Mouse (Mus musculus): ENCODE measurements around the gene Bsnd. TPM values are rescaled to one million over a fixed set of nuclear protein-coding genes. Genes with fewer than 3 reads are reported as not detected.

Gene Bsnd
- polyA plus RNA-seq, 1 experiment from 2014 or later = 0.65 TPM

GRCm38 (mm10) chr4:106483831-106484230, 8.3 kb downstream of the Bsnd start:
- no peaks in the 10 kb centered on the region for H3K27me3 ChIP-seq
- DNase-seq (ENCODE audit: low read depth, low spot score) (no peak), ATAC-seq (no peak)
- in situ Hi-C loops (cut with MboI; ENCODE audit: low pct_unique_long_range_greater_than_20kb) = no loop called here
- no peak for TF ChIP-seq CTCF (IDR thresholded peaks at IDR 0.05)
- ChIA-PET POLR2A (no interaction called here), CTCF (interaction anchor here (1.4 to 1.9 kb wide), 2 partner anchors 10 to 46 kb away, joined by 4 to 6 read pairs; no protein-coding TSS in a partner anchor)

GRCm38 (mm10) chr4:106483215-106483727, 8.8 kb downstream of the Bsnd start:
- H3K27me3 ChIP-seq = no peaks in the 10 kb centered on the region
- no peak for TF ChIP-seq CTCF (IDR thresholded peaks at IDR 0.05)
- ChIA-PET CTCF (interaction anchor here (1.4 kb wide), 1 partner anchor 9 kb away, joined by 4 read pairs; no protein-coding TSS in a partner anchor), POLR2A (no interaction called here)
- no peak for DNase-seq (ENCODE audit: low read depth, low spot score)
- no peak for ATAC-seq
- in situ Hi-C loops (cut with MboI; ENCODE audit: low pct_unique_long_range_greater_than_20kb) = no loop called here

- DNase-seq (ENCODE audit: low read depth, low spot score) (no peak), ATAC-seq (no peak)
- no peak for TF ChIP-seq CTCF (IDR thresholded peaks at IDR 0.05)
- ChIA-PET POLR2A (interaction anchor here (0.9 to 2.1 kb wide), 4 partner anchors 8 to 47 kb away, joined by 3 to 5 read pairs (median 4); no protein-coding TSS in a partner anchor), CTCF (interaction anchor here (1.6 to 3.8 kb wide), 3 partner anchors 15 to 49 kb away, joined by 4 to 18 read pairs (median 5); no protein-coding TSS in a partner anchor)
- in situ Hi-C loops (cut with MboI; ENCODE audit: low pct_unique_long_range_greater_than_20kb) = no loop called here
- H3K27me3 ChIP-seq = no peaks in the 10 kb centered on the region
These were observed 11.5 kb downstream of the Bsnd start for GRCm38 (mm10) chr4:106480545-106480944.

GRCm38 (mm10) chr4:106474241-106474640, 17.8 kb downstream of the Bsnd start:
- no peak for TF ChIP-seq CTCF (IDR thresholded peaks at IDR 0.05)
- CTCF ChIA-PET = interaction anchor here (0.6 to 8.1 kb wide), 12 partner anchors 10 to 60 kb away, joined by 3 to 127 read pairs (median 4); no protein-coding TSS in a partner anchor
- POLR2A ChIA-PET = interaction anchor here (1.3 kb wide), 1 partner anchor 54 kb away, joined by 4 read pairs; no protein-coding TSS in a partner anchor
- no peaks in the 10 kb centered on the region for H3K27me3 ChIP-seq
- DNase-seq (ENCODE audit: low read depth, low spot score) (no peak), ATAC-seq (no peak)
- in situ Hi-C loops (cut with MboI; ENCODE audit: low pct_unique_long_range_greater_than_20kb) = loop anchor here (5.0 kb wide), 1 partner anchor 233 kb away; no protein-coding TSS in a partner anchor

GRCm38 (mm10) chr4:106472335-106472734, 19.7 kb downstream of the Bsnd start:
- no peaks in the 10 kb centered on the region for H3K27me3 ChIP-seq
- CTCF ChIA-PET = interaction anchor here (0.6 to 8.1 kb wide), 18 partner anchors 9 to 73 kb away, joined by 3 to 127 read pairs (median 3); no protein-coding TSS in a partner anchor
- peak; percentile 77 for TF ChIP-seq CTCF (IDR thresholded peaks at IDR 0.05)
- POLR2A ChIA-PET = no interaction called here
- peak; percentile 39 for ATAC-seq
- in situ Hi-C loops (cut with MboI; ENCODE audit: low pct_unique_long_range_greater_than_20kb) = loop anchor here (5.0 kb wide), 1 partner anchor 235 kb away; no protein-coding TSS in a partner anchor
- peak; percentile 56 for DNase-seq (ENCODE audit: low read depth, low spot score)

GRCm38 (mm10) chr4:106470921-106471320, 21.2 kb downstream of the Bsnd start:
- H3K27me3 ChIP-seq = no peaks in the 10 kb centered on the region
- no peak for TF ChIP-seq CTCF (IDR thresholded peaks at IDR 0.05)
- ATAC-seq (no peak), DNase-seq (ENCODE audit: low read depth, low spot score) (no peak)
- in situ Hi-C loops (cut with MboI; ENCODE audit: low pct_unique_long_range_greater_than_20kb) = loop anchor here (5.0 kb wide), 1 partner anchor 236 kb away; no protein-coding TSS in a partner anchor
- ChIA-PET CTCF (interaction anchor here (8.1 kb wide), 1 partner anchor 57 kb away, joined by 127 read pairs; no protein-coding TSS in a partner anchor), POLR2A (no interaction called here)

GRCm38 (mm10) chr4:106467420-106468110, 24.5 kb downstream of the Bsnd start:
- in situ Hi-C loops (cut with MboI; ENCODE audit: low pct_unique_long_range_greater_than_20kb) = no loop called here
- POLR2A ChIA-PET = no interaction called here
- DNase-seq (ENCODE audit: low read depth, low spot score) (no peak), ATAC-seq (no peak)
- TF ChIP-seq CTCF (IDR thresholded peaks at IDR 0.05) = no peak
- H3K27me3 ChIP-seq = no peaks in the 10 kb centered on the region
- CTCF ChIA-PET = interaction anchor here (1.1 kb wide), 1 partner anchor 62 kb away, joined by 7 read pairs; no protein-coding TSS in a partner anchor

GRCm38 (mm10) chr4:106463174-106463801, 28.8 kb downstream of the Bsnd start:
- no peak for DNase-seq (ENCODE audit: low read depth, low spot score)
- H3K27me3 ChIP-seq = no peaks in the 10 kb centered on the region
- no peak for TF ChIP-seq CTCF (IDR thresholded peaks at IDR 0.05)
- CTCF ChIA-PET = interaction anchor here (0.9 kb wide), 1 partner anchor 10 kb away, joined by 3 read pairs; no protein-coding TSS in a partner anchor
- POLR2A ChIA-PET = interaction anchor here (0.5 kb wide), 1 partner anchor 130 kb away, joined by 3 read pairs; no protein-coding TSS in a partner anchor
- in situ Hi-C loops (cut with MboI; ENCODE audit: low pct_unique_long_range_greater_than_20kb) = no loop called here
- ATAC-seq = no peak

GRCm38 (mm10) chr4:106462524-106462923, 29.6 kb downstream of the Bsnd start:
- CTCF ChIA-PET = interaction anchor here (0.9 to 2.5 kb wide), 2 partner anchors 10 kb away, joined by 3 to 10 read pairs; no protein-coding TSS in a partner anchor

GRCm38 (mm10) chr4:106462016-106462415, 30.1 kb downstream of the Bsnd start:
- CTCF ChIA-PET = interaction anchor here (0.6 to 2.5 kb wide), 2 partner anchors 10 to 18 kb away, joined by 3 to 10 read pairs; no protein-coding TSS in a partner anchor
- no peak for ATAC-seq
- TF ChIP-seq CTCF (IDR thresholded peaks at IDR 0.05) = no peak
- in situ Hi-C loops (cut with MboI; ENCODE audit: low pct_unique_long_range_greater_than_20kb) = no loop called here
- no peak for DNase-seq (ENCODE audit: low read depth, low spot score)
- POLR2A ChIA-PET = interaction anchor here (0.7 to 0.9 kb wide), 2 partner anchors 30 to 51 kb away, joined by 3 read pairs; no protein-coding TSS in a partner anchor
- no peaks in the 10 kb centered on the region for H3K27me3 ChIP-seq

More at GRCm38 (mm10) chr4:106462524-106462923, 29.6 kb downstream of the Bsnd start:
- TF ChIP-seq CTCF (IDR thresholded peaks at IDR 0.05) = no peak
- no peaks in the 10 kb centered on the region for H3K27me3 ChIP-seq
- in situ Hi-C loops (cut with MboI; ENCODE audit: low pct_unique_long_range_greater_than_20kb) = no loop called here
- POLR2A ChIA-PET = interaction anchor here (0.5 to 0.7 kb wide), 2 partner anchors 52 to 130 kb away, joined by 3 read pairs; no protein-coding TSS in a partner anchor
- ATAC-seq (no peak), DNase-seq (ENCODE audit: low read depth, low spot score) (no peak)
